Comparison of ENCODE assay signal across 9 mouse cellular contexts in the genomic region with DNA sequence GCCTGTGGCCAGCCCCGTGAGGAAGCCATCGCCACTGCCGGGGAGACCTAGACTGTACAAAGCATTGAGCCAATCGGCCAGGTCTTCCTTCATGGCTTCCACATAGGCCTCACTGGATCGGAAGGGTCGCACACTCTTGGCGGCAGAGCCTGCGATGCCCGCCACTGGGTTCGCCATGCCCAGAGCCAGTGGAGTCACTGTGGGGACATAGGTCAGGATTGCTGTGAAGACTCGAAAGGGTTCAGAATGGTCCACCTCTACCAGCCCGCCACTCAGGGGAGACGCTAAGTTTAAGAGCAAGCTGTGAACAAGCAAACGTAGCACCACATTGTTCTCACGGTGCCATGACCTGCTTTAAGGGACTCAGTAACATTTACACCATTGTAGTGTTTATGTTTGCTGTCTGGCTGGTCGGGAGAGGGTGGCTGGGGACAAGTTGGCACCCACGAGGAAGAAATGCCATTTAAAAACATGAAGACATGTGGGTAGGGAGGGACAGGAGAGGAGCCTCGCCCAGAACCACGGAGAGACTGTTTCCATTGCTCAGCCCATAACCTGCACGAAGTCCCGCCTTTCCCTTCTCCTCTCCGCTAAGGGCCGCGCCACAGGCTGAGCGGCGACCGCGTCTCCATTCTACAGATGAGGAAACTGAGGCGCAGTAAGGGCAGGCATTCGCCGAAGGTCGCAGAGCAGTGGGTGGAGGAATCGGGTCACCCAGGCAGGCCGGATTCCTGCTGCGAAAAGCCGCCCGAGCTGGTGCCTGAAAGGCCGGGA. TPM values are rescaled to one million over a fixed set of nuclear protein-coding genes. Genes with fewer than 3 reads are reported as not detected.
DNase-seq lines count a peak whose midpoint lies in the region; ATAC-seq and TF ChIP-seq lines count a peak whose summit lies in the region.
"Had no signal": no experiment of that assay in that cellular context is flagged by ENCODE, and none has a peak within 500 bp of the region (broad histone marks: within the 10 kb centered on the region; RNA-seq: fewer than 3 reads in every experiment).

No protein-coding gene starts in this region.

- H3K79me3 ChIP-seq in C2C12 (ENCODE audit: low read depth) = peaks cover 16% of the 10 kb centered on the region

- no peak for TF ChIP-seq CTCF in C2C12 (IDR thresholded peaks at IDR 0.05; ENCODE audit: control insufficient read depth, insufficient read depth, insufficient read length)
- TF ChIP-seq CTCF in midbrain, postnatal 0 days (IDR thresholded peaks at IDR 0.05) = no peak

- intact Hi-C loops in left cerebral cortex, postnatal 25 days (cut with DNase I) = loop anchor here (1.0 kb wide), 2 partner anchors 49 to 77 kb away; no protein-coding TSS in a partner anchor

- H3K27ac ChIP-seq in forebrain, embryonic 13.5 days = no peak overlapping the region
- H3K27ac ChIP-seq in midbrain, postnatal 0 days (ENCODE audit: low read depth, low read length) = no peak overlapping the region

- peak overlapping the region; percentile 87 for H3K4me2 ChIP-seq in forebrain, embryonic 13.5 days
- H3K4me2 ChIP-seq in midbrain, postnatal 0 days (ENCODE audit: low read depth, low read length, poor library complexity, severe bottlenecking) = peak overlapping the region; percentile 79

- peaks cover 33% of the 10 kb centered on the region for H3K36me3 ChIP-seq in C2C12 (ENCODE audit: control insufficient read depth, insufficient read depth)
- H3K36me3 ChIP-seq in forebrain, embryonic 13.5 days (ENCODE audit: poor library complexity, severe bottlenecking) = peaks cover 25% of the 10 kb centered on the region
- peaks cover 20% of the 10 kb centered on the region for H3K36me3 ChIP-seq in midbrain, postnatal 0 days (ENCODE audit: insufficient read depth, low read length)

- no peaks in the 10 kb centered on the region for H3K27me3 ChIP-seq in C2C12 (ENCODE audit: control insufficient read depth, insufficient read depth, insufficient read length)
- H3K27me3 ChIP-seq in forebrain, embryonic 13.5 days = peaks cover 53% of the 10 kb centered on the region
- peaks cover 23% of the 10 kb centered on the region for H3K27me3 ChIP-seq in midbrain, postnatal 0 days (ENCODE audit: insufficient read depth, low read length)
- H3K27me3 ChIP-seq: Patski had no signal

- H3K79me2 ChIP-seq in C2C12 (ENCODE audit: control insufficient read depth, insufficient read depth) = peaks cover 31% of the 10 kb centered on the region

- no peak; the same call in 1 of the 2 replicates for ATAC-seq in forebrain, embryonic 13.5 days
- peak; percentile 8; the same call in 1 of the 2 replicates for ATAC-seq in midbrain, postnatal 0 days (ENCODE audit: low FRiP score)

- peak overlapping the region; percentile 65 for H3K4me3 ChIP-seq in C2C12 (ENCODE audit: insufficient read depth, poor library complexity, severe bottlenecking)
- peak overlapping the region; percentile 69 for H3K4me3 ChIP-seq in forebrain, embryonic 13.5 days
- H3K4me3 ChIP-seq in midbrain, postnatal 0 days (ENCODE audit: low read depth, low read length) = peak overlapping the region; percentile 73

- peak overlapping the region; percentile 98 for H3ac ChIP-seq in C2C12 (ENCODE audit: control insufficient read depth, insufficient read length, low read depth)

- peaks cover 45% of the 10 kb centered on the region for H3K4me1 ChIP-seq in forebrain, embryonic 13.5 days
- H3K4me1 ChIP-seq in midbrain, postnatal 0 days (ENCODE audit: insufficient read depth, low read length) = peaks cover 15% of the 10 kb centered on the region; the same call in 1 of the 2 replicates

- H3K9ac ChIP-seq in forebrain, embryonic 13.5 days = peak overlapping the region; percentile 82
- H3K9ac ChIP-seq in midbrain, postnatal 0 days (replicated peaks; ENCODE audit: low read length, poor library complexity, severe bottlenecking) = peak overlapping the region; percentile 68

- 16% methylated on average over 38 of the region's 38 CpGs for WGBS in forebrain, embryonic 13.5 days
- 15% methylated on average over 38 of the region's 38 CpGs for WGBS in midbrain, postnatal 0 days

- peak; percentile 46 to 49 for DNase-seq in frontal cortex, postnatal 36 days (ENCODE audit: low spot score in 2 of 2)
- DNase-seq in frontal cortex, postnatal 14 days (ENCODE audit: low spot score in 2 of 2) = no peak
- peak; percentile 53 to 54 for DNase-seq in left cerebral cortex, postnatal 25 days (ENCODE audit: low spot score in 2 of 2)
- DNase-seq in midbrain, postnatal 0 days (ENCODE audit: low spot score) = no peak
- DNase-seq in thymus, postnatal 14 days = no peak
- DNase-seq in urinary bladder, adult 2 months (ENCODE audit: low spot score) = no peak

- H3K9me3 ChIP-seq in forebrain, embryonic 13.5 days (replicated peaks) = no peaks in the 10 kb centered on the region
- H3K9me3 ChIP-seq in midbrain, postnatal 0 days (ENCODE audit: low read length) = no peaks in the 10 kb centered on the region

TF ChIP-seq in C2C12, 6 proteins besides CTCF, POLR2A, EP300 and RAD21:
- TF ChIP-seq CEBPB (IDR thresholded peaks at IDR 0.05; ENCODE audit: low read depth) = no peak
- TF ChIP-seq MYOD1 (IDR thresholded peaks at IDR 0.05; ENCODE audit: control insufficient read depth, insufficient read length, low read depth) = no peak
- no peak for TF ChIP-seq USF1 (IDR thresholded peaks at IDR 0.05; ENCODE audit: low read depth)
- TF ChIP-seq MYOG (IDR thresholded peaks at IDR 0.05; ENCODE audit: control insufficient read depth, extremely low read depth, insufficient read length) = no peak
- TF ChIP-seq FOSL1 (IDR thresholded peaks at IDR 0.05; ENCODE audit: insufficient read depth, low read length, poor library complexity, severe bottlenecking) = no peak
- TF ChIP-seq MAX (IDR thresholded peaks at IDR 0.05) = no peak
TF ChIP-seq in C2C12: peak in this region for 0.

RNA-seq across cellular contexts. Expression of a gene that starts 0.7 kb away (rescaled TPM):
- polyA plus RNA-seq in C2C12 (2012; fragmentation: generic; extraction: Trizol) = 104 TPM
- polyA plus RNA-seq in forebrain, embryonic 13.5 days (2015; fragmentation: Nextera tagmentation; extraction: Ambion mirVana) = 13.2 and 15.2 TPM in 2 replicates
- total RNA-seq in left cerebral cortex, postnatal 25 days (2021) = 10 to 100 TPM; 82.5 to 95.0 TPM
- total RNA-seq in midbrain, postnatal 0 days (2014; rRNA removed) = 33.8 and 43.8 TPM in 2 replicates
- 17.6 and 18.5 TPM in 2 replicates for polyA plus RNA-seq in midbrain, postnatal 0 days (2015; fragmentation: Nextera tagmentation; extraction: Ambion mirVana)
- polyA plus RNA-seq in urinary bladder, adult 2 months (2012; rRNA removed) = 45.8 and 50.5 TPM in 2 replicates

RNA-seq across cellular contexts. Expression of a gene that starts 6.5 kb away (rescaled TPM):
- 1.0 TPM for polyA plus RNA-seq in C2C12 (2012; fragmentation: generic; extraction: Trizol)
- polyA plus RNA-seq in forebrain, embryonic 13.5 days (2015; fragmentation: Nextera tagmentation; extraction: Ambion mirVana) = 0.43 TPM in 1 of 2 replicates, not detected in the other
- 10 to 100 TPM; 68.0 to 80.4 TPM for total RNA-seq in left cerebral cortex, postnatal 25 days (2021)
- 3.1 and 6.2 TPM in 2 replicates for total RNA-seq in midbrain, postnatal 0 days (2014; rRNA removed)
- polyA plus RNA-seq in midbrain, postnatal 0 days (2015; fragmentation: Nextera tagmentation; extraction: Ambion mirVana) = 3.6 and 4.6 TPM in 2 replicates
- 2.0 and 3.6 TPM in 2 replicates for polyA plus RNA-seq in urinary bladder, adult 2 months (2012; rRNA removed)

RNA-seq across cellular contexts. Expression of a gene that starts 34.3 kb away (rescaled TPM):
- 12.0 TPM for polyA plus RNA-seq in C2C12 (2012; fragmentation: generic; extraction: Trizol)
- polyA plus RNA-seq in forebrain, embryonic 13.5 days (2015; fragmentation: Nextera tagmentation; extraction: Ambion mirVana) = 25.8 and 26.3 TPM in 2 replicates
- 10 to 100 TPM; 20.9 to 21.0 TPM for total RNA-seq in left cerebral cortex, postnatal 25 days (2021)
- total RNA-seq in midbrain, postnatal 0 days (2014; rRNA removed) = 48.0 and 67.1 TPM in 2 replicates
- 50.4 and 54.6 TPM in 2 replicates for polyA plus RNA-seq in midbrain, postnatal 0 days (2015; fragmentation: Nextera tagmentation; extraction: Ambion mirVana)
- polyA plus RNA-seq in urinary bladder, adult 2 months (2012; rRNA removed) = 17.5 and 20.1 TPM in 2 replicates

RNA-seq across cellular contexts. Expression of a gene that starts 34.6 kb away (rescaled TPM):
- polyA plus RNA-seq in C2C12 (2012; fragmentation: generic; extraction: Trizol) = 178 TPM
- polyA plus RNA-seq in forebrain, embryonic 13.5 days (2015; fragmentation: Nextera tagmentation; extraction: Ambion mirVana) = 808 and 853 TPM in 2 replicates
- 100 to 1,000 TPM; 259 to 301 TPM for total RNA-seq in left cerebral cortex, postnatal 25 days (2021)
- total RNA-seq in midbrain, postnatal 0 days (2014; rRNA removed) = 315 and 338 TPM in 2 replicates
- 353 and 371 TPM in 2 replicates for polyA plus RNA-seq in midbrain, postnatal 0 days (2015; fragmentation: Nextera tagmentation; extraction: Ambion mirVana)
- 248 and 346 TPM in 2 replicates for polyA plus RNA-seq in urinary bladder, adult 2 months (2012; rRNA removed)

Comparison
In these comparisons a context has a peak if more than half of its experiments do, and no peak if none do; other contexts are left out.
1. DNase-seq: peak in frontal cortex, postnatal 36 days (2 of 2) and left cerebral cortex, postnatal 25 days (2 of 2); none in frontal cortex, postnatal 14 days (0 of 2), midbrain, postnatal 0 days (single experiment), thymus, postnatal 14 days (single experiment) and urinary bladder, adult 2 months (single experiment).
2. Peak in every context shown above with its lines, with median percentiles within 50 percentile points of each other: H3K4me3 ChIP-seq.